Mouse (Mus musculus): ENCODE results near the gene Smyd4. TPM values are rescaled to one million over a fixed set of nuclear protein-coding genes. Genes with fewer than 3 reads are reported as not detected.
"Not testable (repeated sequence)": the region's sequence is repeated elsewhere in the genome, so short reads cannot be mapped to it uniquely, and the experiment has no call there.

Smyd4 gene
- total and polyA plus RNA-seq, 2 experiments from 2014 or later = 21.5 to 28.8 TPM

- DNase-seq (no peak), ATAC-seq (no peak)
- Histone ChIP-seq H3K9ac (no peak overlapping the region), H3K27me3 (ENCODE audit: insufficient read depth, low read length) (no peaks in the 10 kb centered on the region), H3K4me2 (ENCODE audit: low read depth) (no peak overlapping the region), H3K4me3 (ENCODE audit: low read depth, low read length) (no peak overlapping the region), H3K4me1 (ENCODE audit: insufficient read depth) (no peaks in the 10 kb centered on the region), H3K9me3 (ENCODE audit: low read length) (no peaks in the 10 kb centered on the region), H3K36me3 (ENCODE audit: insufficient read depth) (no peaks in the 10 kb centered on the region), H3K27ac (ENCODE audit: low read depth, low read length) (no peak overlapping the region)
- 92% methylated on average over 1 of the region's 1 CpGs for WGBS
- TF ChIP-seq CTCF (IDR thresholded peaks at IDR 0.05; ENCODE audit: low read depth) = no peak
These were observed 7.2 kb downstream of the Smyd4 start for GRCm38 (mm10) chr11:75355475-75355874.

DNA sequence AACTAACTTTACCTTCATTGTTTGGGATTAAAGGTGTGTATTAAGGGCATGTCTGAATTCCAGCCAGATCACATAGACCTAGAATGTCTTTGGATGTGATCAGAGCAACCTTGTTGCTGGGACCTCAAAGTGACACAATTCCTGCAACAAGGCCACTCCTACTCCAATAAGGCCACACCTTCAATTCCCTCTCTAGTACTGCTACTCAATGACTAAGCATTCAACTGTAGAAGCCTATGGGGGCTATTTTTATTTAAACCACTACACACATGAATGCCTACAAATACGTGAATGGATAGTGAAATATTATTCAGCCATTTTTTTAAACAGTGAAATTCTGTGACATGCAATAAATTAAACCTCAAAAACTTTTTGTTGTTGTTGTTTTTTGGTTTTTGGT, 28.9 kb downstream of the Smyd4 start:
- 85% methylated on average over 1 of the region's 1 CpGs for WGBS
- Histone ChIP-seq H3K27me3 (ENCODE audit: insufficient read depth, low read length) (no peaks in the 10 kb centered on the region), H3K9ac (no peak overlapping the region), H3K4me1 (ENCODE audit: insufficient read depth) (no peaks in the 10 kb centered on the region), H3K4me2 (ENCODE audit: low read depth) (no peak overlapping the region), H3K36me3 (ENCODE audit: insufficient read depth) (no peaks in the 10 kb centered on the region), H3K4me3 (ENCODE audit: low read depth, low read length) (no peak overlapping the region), H3K9me3 (ENCODE audit: low read length) (no peaks in the 10 kb centered on the region), H3K27ac (ENCODE audit: low read depth, low read length) (no peak overlapping the region)
- DNase-seq (no peak), ATAC-seq (no peak)
- no peak for TF ChIP-seq CTCF (IDR thresholded peaks at IDR 0.05; ENCODE audit: low read depth)

DNA sequence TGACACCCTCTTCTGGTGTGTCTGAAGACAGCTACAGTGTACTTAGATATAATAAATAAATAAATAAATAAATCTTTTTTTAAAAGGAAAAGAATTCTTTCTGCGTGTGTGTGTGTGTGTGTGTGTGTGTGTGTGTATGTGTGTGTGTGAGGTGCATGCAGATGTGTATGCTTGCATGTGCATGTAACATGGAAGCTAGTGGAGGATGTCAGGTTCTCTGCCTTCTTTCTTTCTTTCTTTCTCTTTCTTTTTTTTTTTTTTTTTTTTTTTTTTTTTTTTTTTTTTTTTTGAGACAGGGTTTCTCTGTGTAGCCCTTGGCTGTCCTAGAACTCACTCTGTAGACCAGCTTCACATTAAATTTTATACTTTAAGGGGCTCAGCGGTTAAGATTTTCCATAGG, 30.6 kb downstream of the Smyd4 start:
- not testable (repeated sequence) for H3K9me3 ChIP-seq (ENCODE audit: low read length); H3K9ac ChIP-seq; DNase-seq; ATAC-seq; H3K4me2 ChIP-seq (ENCODE audit: low read depth); H3K4me3 ChIP-seq (ENCODE audit: low read depth, low read length); H3K27ac ChIP-seq (ENCODE audit: low read depth, low read length); H3K4me1 ChIP-seq (ENCODE audit: insufficient read depth); H3K27me3 ChIP-seq (ENCODE audit: insufficient read depth, low read length); H3K36me3 ChIP-seq (ENCODE audit: insufficient read depth)
- 89% methylated on average over 2 of the region's 2 CpGs for WGBS

- DNase-seq; H3K9me3 ChIP-seq (ENCODE audit: low read length); H3K9ac ChIP-seq; H3K4me1 ChIP-seq (ENCODE audit: insufficient read depth); H3K4me2 ChIP-seq (ENCODE audit: low read depth); H3K36me3 ChIP-seq (ENCODE audit: insufficient read depth); ATAC-seq; H3K27me3 ChIP-seq (ENCODE audit: insufficient read depth, low read length); H3K27ac ChIP-seq (ENCODE audit: low read depth, low read length); H3K4me3 ChIP-seq (ENCODE audit: low read depth, low read length): not testable (repeated sequence)
- 69% methylated on average over 3 of the region's 3 CpGs for WGBS
These were observed 35.3 kb downstream of the Smyd4 start for GRCm38 (mm10) chr11:75383529-75383928.

DNA sequence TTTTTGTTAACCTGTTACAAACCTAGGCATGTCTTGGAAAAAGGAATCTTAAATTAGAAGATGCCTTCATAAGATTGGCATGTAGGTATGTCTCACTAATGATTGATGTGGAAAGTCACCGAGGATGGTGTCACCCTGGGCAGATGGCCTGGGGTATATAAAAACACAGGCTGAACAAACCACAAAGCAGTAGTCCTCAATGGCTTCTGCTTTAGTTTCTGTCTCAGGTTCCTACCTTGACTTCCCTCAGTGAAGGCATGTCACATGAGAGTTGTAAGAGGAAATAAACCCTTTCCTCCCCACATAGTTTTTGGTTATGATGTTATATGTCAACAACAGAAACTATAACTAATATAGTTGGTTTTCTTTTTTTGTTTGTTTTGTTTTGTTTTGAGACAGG, 47.4 kb downstream of the Smyd4 start:
- H3K36me3 ChIP-seq (ENCODE audit: insufficient read depth) = no peaks in the 10 kb centered on the region
- 81% methylated on average over 1 of the region's 1 CpGs for WGBS
- H3K9me3 ChIP-seq (ENCODE audit: low read length) = no peaks in the 10 kb centered on the region
- no peaks in the 10 kb centered on the region for H3K27me3 ChIP-seq (ENCODE audit: insufficient read depth, low read length)
- ATAC-seq (no peak), DNase-seq (no peak)
- no peak overlapping the region for H3K4me3 ChIP-seq (ENCODE audit: low read depth, low read length)
- H3K27ac ChIP-seq (ENCODE audit: low read depth, low read length) = no peak overlapping the region
- no peak for TF ChIP-seq CTCF (IDR thresholded peaks at IDR 0.05; ENCODE audit: low read depth)
- peaks cover 6% of the 10 kb centered on the region; the same call in 1 of the 2 replicates for H3K4me1 ChIP-seq (ENCODE audit: insufficient read depth)
- H3K9ac ChIP-seq = no peak overlapping the region
- H3K4me2 ChIP-seq (ENCODE audit: low read depth) = no peak overlapping the region

GRCm38 (mm10) chr11:75397452-75397851, 49.2 kb downstream of the Smyd4 start:
- 0 out of 2 replicates have a peak overlapping the region, but pooled peaks have one; percentile 3 for H3K9ac ChIP-seq
- peaks cover 6% of the 10 kb centered on the region; the same call in 1 of the 2 replicates for H3K4me1 ChIP-seq (ENCODE audit: insufficient read depth)
- H3K36me3 ChIP-seq (ENCODE audit: insufficient read depth) = no peaks in the 10 kb centered on the region
- no peak overlapping the region for H3K4me3 ChIP-seq (ENCODE audit: low read depth, low read length)
- H3K9me3 ChIP-seq (ENCODE audit: low read length) = no peaks in the 10 kb centered on the region
- peak overlapping the region; percentile 75 for H3K27ac ChIP-seq (ENCODE audit: low read depth, low read length)
- 47% methylated on average over 7 of the region's 7 CpGs for WGBS
- no peak for TF ChIP-seq CTCF (IDR thresholded peaks at IDR 0.05; ENCODE audit: low read depth)
- ATAC-seq = peak; percentile 72
- H3K4me2 ChIP-seq (ENCODE audit: low read depth) = no peak overlapping the region
- no peaks in the 10 kb centered on the region for H3K27me3 ChIP-seq (ENCODE audit: insufficient read depth, low read length)
- DNase-seq = peak; percentile 39

DNA sequence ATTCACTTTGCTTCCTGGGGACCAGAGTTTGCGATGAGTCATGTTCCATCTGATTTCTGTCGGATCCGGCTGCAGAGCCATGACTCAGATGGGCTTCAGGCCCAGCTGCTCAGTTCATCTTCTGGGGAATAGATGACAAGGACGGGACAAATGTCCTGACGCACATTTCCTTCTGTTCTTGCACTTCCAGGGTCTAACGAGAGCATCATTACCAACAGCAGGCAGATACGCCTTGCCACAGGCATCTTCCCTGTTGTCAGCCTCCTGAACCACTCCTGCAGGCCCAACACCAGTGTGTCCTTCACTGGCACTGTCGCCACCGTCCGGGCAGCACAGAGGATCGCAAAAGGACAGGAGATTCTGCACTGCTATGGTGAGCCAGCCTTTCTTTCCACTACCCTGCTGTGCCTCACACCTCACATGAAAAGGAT, 51.2 kb downstream of the Smyd4 start:
- Histone ChIP-seq H3K9ac (no peak overlapping the region), H3K27me3 (ENCODE audit: insufficient read depth, low read length) (no peaks in the 10 kb centered on the region), H3K4me3 (ENCODE audit: low read depth, low read length) (no peak overlapping the region), H3K4me1 (ENCODE audit: insufficient read depth) (peaks cover 6% of the 10 kb centered on the region; the same call in 1 of the 2 replicates), H3K9me3 (ENCODE audit: low read length) (no peaks in the 10 kb centered on the region), H3K36me3 (ENCODE audit: insufficient read depth) (no peaks in the 10 kb centered on the region), H3K27ac (ENCODE audit: low read depth, low read length) (no peak overlapping the region), H3K4me2 (ENCODE audit: low read depth) (no peak overlapping the region)
- DNase-seq (no peak), ATAC-seq (no peak)
- 83% methylated on average over 11 of the region's 11 CpGs for WGBS
- TF ChIP-seq CTCF (IDR thresholded peaks at IDR 0.05; ENCODE audit: low read depth) = no peak

- Histone ChIP-seq H3K4me3 (ENCODE audit: low read depth, low read length) (no peak overlapping the region), H3K9me3 (ENCODE audit: low read length) (no peaks in the 10 kb centered on the region), H3K27me3 (ENCODE audit: insufficient read depth, low read length) (no peaks in the 10 kb centered on the region), H3K4me2 (ENCODE audit: low read depth) (no peak overlapping the region), H3K36me3 (ENCODE audit: insufficient read depth) (no peaks in the 10 kb centered on the region), H3K4me1 (ENCODE audit: insufficient read depth) (peaks cover 6% of the 10 kb centered on the region; the same call in 1 of the 2 replicates), H3K27ac (ENCODE audit: low read depth, low read length) (no peak overlapping the region), H3K9ac (no peak overlapping the region)
- ATAC-seq (no peak), DNase-seq (peak; percentile 49)
- 55% methylated on average over 9 of the region's 9 CpGs for WGBS
- TF ChIP-seq CTCF (IDR thresholded peaks at IDR 0.05; ENCODE audit: low read depth) = no peak
These were observed 51.9 kb downstream of the Smyd4 start for GRCm38 (mm10) chr11:75400099-75400498.

Measured in forebrain, postnatal 0 days (tissue).